Mouse (Mus musculus) thymus, adult 2 months (tissue): ENCODE measurements at regions not wholly inside any gene's neighbourhood (a gene's known extent, or its start where the extent isn't known, plus 50 kb on each side); places are given as distances from the start of the nearest gene placed in this dataset.

Experiments
- CTCF ChIP-seq: fragments of 200-500 bp; IDR thresholded peaks from 2 replicates; pipeline ENCODE4 v1.5.1; 2012; ENCODE audit warnings: mild to moderate bottlenecking, control low read depth, low read length, moderate library complexity, borderline replicate concordance; ENCODE audit not compliant: control insufficient read depth, poor library complexity, insufficient read depth; ENCODE audit errors: extremely low read depth
- POLR2A ChIP-seq: fragments of 200-500 bp; IDR thresholded peaks from 2 replicates; pipeline ENCODE4 v1.6.1; 2012; ENCODE audit warnings: mild to moderate bottlenecking, low read length, control low read depth, moderate library complexity; ENCODE audit not compliant: control insufficient read depth, poor library complexity, insufficient read depth; ENCODE audit errors: extremely low read depth

DNA sequence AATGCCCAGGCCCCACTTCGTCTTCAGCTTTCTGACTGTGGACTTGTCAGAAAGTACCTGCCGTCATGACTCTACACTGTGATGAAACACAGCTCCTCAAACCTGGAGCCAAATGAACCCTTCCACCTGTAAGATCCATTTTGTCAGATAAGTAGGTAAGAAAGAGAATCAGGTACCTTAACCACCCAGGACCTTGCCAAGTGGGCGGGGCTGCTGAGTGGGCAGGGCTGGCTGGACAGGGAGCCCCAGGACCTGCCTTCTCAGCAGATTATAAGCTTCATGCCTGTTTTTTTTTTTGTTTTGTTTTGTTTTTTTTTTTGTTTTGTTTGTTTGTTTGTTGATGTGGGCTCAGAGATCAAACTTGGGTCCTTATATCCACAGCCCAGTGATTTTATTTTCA, 311.8 kb upstream of the Pabpc6 start:
- TF ChIP-seq CTCF (no peak), POLR2A (no peak)
